Mouse (Mus musculus): Measurements from ENCODE around the gene Noc2l. TPM values are rescaled to one million over a fixed set of nuclear protein-coding genes. Genes with fewer than 3 reads are reported as not detected.

Gene Noc2l
- 115 and 144 TPM in 2 replicates for polyA plus RNA-seq (2012; rRNA removed)

GRCm38 (mm10) chr4:156235808-156236533 is at the start of gene Noc2l:
Gene Noc2l (plus strand): TSS chr4:156236010.

GRCm38 (mm10) chr4:156197131-156197828 is 38.5 kb upstream of the Noc2l start, which contains the start of gene Agrn:
Gene Agrn (minus strand): TSS chr4:156197488.

GRCm38 (mm10) chr4:156200623-156201475 is 35.0 kb upstream of the Noc2l start, which contains the start of gene Isg15:
Gene Isg15 (minus strand): TSS chr4:156200818.

GRCm38 (mm10) chr4:156203001-156203412 is 32.8 kb upstream of the Noc2l start, which contains the start of gene AW011738:
Gene AW011738 (plus strand): TSS chr4:156203304.

GRCm38 (mm10) chr4:156215649-156216048 is 20.2 kb upstream of the Noc2l start, which contains the start of gene Perm1:
Gene Perm1 (plus strand): TSS chr4:156215868.

GRCm38 (mm10) chr4:156234701-156235213 is 1.1 kb upstream of the Noc2l start, which contains the start of gene Plekhn1:
Gene Plekhn1 (minus strand): TSS chr4:156234857.

GRCm38 (mm10) chr4:156255078-156255839 is 19.4 kb downstream of the Noc2l start, which contains the start of gene Samd11:
Gene Samd11 (minus strand): TSS chr4:156255657.

Other genes with a start within 250 kb of the Noc2l start
- gene B3galt6, start 243.4 kb upstream of the Noc2l start, polyA plus RNA-seq (2012; rRNA removed) = 8.5 and 10.3 TPM in 2 replicates
- 76.6 and 90.7 TPM in 2 replicates for gene Sdf4, start 243.1 kb upstream of the Noc2l start, polyA plus RNA-seq (2012; rRNA removed)
- 4.2 and 4.4 TPM in 2 replicates for gene Tnfrsf4, start 222.2 kb upstream of the Noc2l start, polyA plus RNA-seq (2012; rRNA removed)
- 0.06 and 0.16 TPM in 2 replicates for gene Tnfrsf18, start 209.8 kb upstream of the Noc2l start, polyA plus RNA-seq (2012; rRNA removed)
- 0.24 and 0.45 TPM in 2 replicates for gene Ttll10, start 176.6 kb upstream of the Noc2l start, polyA plus RNA-seq (2012; rRNA removed)
- gene 9430015G10Rik, start 126.0 kb upstream of the Noc2l start, polyA plus RNA-seq (2012; rRNA removed) = 58.0 and 88.7 TPM in 2 replicates
- gene Rnf223, start 105.5 kb upstream of the Noc2l start, polyA plus RNA-seq (2012; rRNA removed) = 2.9 and 4.2 TPM in 2 replicates
- 227 and 301 TPM in 2 replicates for gene Agrn, start 38.5 kb upstream of the Noc2l start, polyA plus RNA-seq (2012; rRNA removed)
- 1.0 and 1.2 TPM in 2 replicates for gene Isg15, start 35.2 kb upstream of the Noc2l start, polyA plus RNA-seq (2012; rRNA removed)
- gene AW011738, start 32.7 kb upstream of the Noc2l start, polyA plus RNA-seq (2012; rRNA removed) = 5.1 and 8.3 TPM in 2 replicates
- gene Perm1, start 20.1 kb upstream of the Noc2l start, polyA plus RNA-seq (2012; rRNA removed) = 0.80 and 0.85 TPM in 2 replicates
- gene Plekhn1, start 1.2 kb upstream of the Noc2l start, polyA plus RNA-seq (2012; rRNA removed) = 53.9 and 68.3 TPM in 2 replicates
- gene Samd11, start 19.6 kb downstream of the Noc2l start, polyA plus RNA-seq (2012; rRNA removed) = 5.3 and 5.9 TPM in 2 replicates
- not detected in 2 replicates for gene Vmn2r-ps159, start 95.1 kb downstream of the Noc2l start, polyA plus RNA-seq (2012; rRNA removed)